Mouse (Mus musculus): Measurements from ENCODE around the gene Zc3hav1l.

Gene Zc3hav1l

GRCm38 (mm10) chr6:38298761-38299401 is at the start of gene Zc3hav1l:
Gene Zc3hav1l (minus strand): TSS chr6:38299259.
- peak; percentile 75 to 83 for DNase-seq

GRCm38 (mm10) chr6:38347875-38348274 is 48.8 kb upstream of the Zc3hav1l start:
- DNase-seq = no peak

- no peak for DNase-seq
Observed at GRCm38 (mm10) chr6:38345796-38346195, 46.7 kb upstream of the Zc3hav1l start.

GRCm38 (mm10) chr6:38344006-38344670 is 45.1 kb upstream of the Zc3hav1l start:
- DNase-seq = no peak

GRCm38 (mm10) chr6:38343581-38343980 is 44.5 kb upstream of the Zc3hav1l start:
- DNase-seq = no peak

- DNase-seq = no peak
Observed at GRCm38 (mm10) chr6:38342666-38342992, 43.6 kb upstream of the Zc3hav1l start.

GRCm38 (mm10) chr6:38341751-38342665 is 42.9 kb upstream of the Zc3hav1l start:
- peak; percentile 60 to 65 for DNase-seq

GRCm38 (mm10) chr6:38339078-38339477 is 40.0 kb upstream of the Zc3hav1l start:
- DNase-seq = no peak

GRCm38 (mm10) chr6:38337951-38338350 is 38.9 kb upstream of the Zc3hav1l start:
- no peak for DNase-seq

GRCm38 (mm10) chr6:38337166-38337705 is 38.2 kb upstream of the Zc3hav1l start:
- DNase-seq = peak in 1 of 2 experiments; percentile 4

- DNase-seq = no peak
Observed at GRCm38 (mm10) chr6:38335264-38335663, 36.2 kb upstream of the Zc3hav1l start.

- DNase-seq = peak; percentile 76 to 77
Observed at GRCm38 (mm10) chr6:38326596-38326995, 27.5 kb upstream of the Zc3hav1l start.

- DNase-seq = no peak
Observed at GRCm38 (mm10) chr6:38320621-38321020, 21.6 kb upstream of the Zc3hav1l start.

- no peak for DNase-seq
Observed at GRCm38 (mm10) chr6:38316050-38316449, 17.0 kb upstream of the Zc3hav1l start.

- DNase-seq = no peak
Observed at GRCm38 (mm10) chr6:38309741-38310140, 10.7 kb upstream of the Zc3hav1l start.

GRCm38 (mm10) chr6:38304981-38305380 is 5.9 kb upstream of the Zc3hav1l start:
- peak; percentile 14 to 19 for DNase-seq

GRCm38 (mm10) chr6:38298246-38298635 is 818 bp downstream of the Zc3hav1l start:
- peak; percentile 49 to 52 for DNase-seq

- peak in 1 of 2 experiments; percentile 12 for DNase-seq
Observed at GRCm38 (mm10) chr6:38297580-38298245, 1.3 kb downstream of the Zc3hav1l start.

- DNase-seq = peak; percentile 14 to 18
Observed at GRCm38 (mm10) chr6:38293708-38294107, 5.4 kb downstream of the Zc3hav1l start.

- no peak for DNase-seq
Observed at GRCm38 (mm10) chr6:38292871-38293646, 6.0 kb downstream of the Zc3hav1l start.

GRCm38 (mm10) chr6:38284422-38284821 is 14.6 kb downstream of the Zc3hav1l start:
- DNase-seq = no peak

GRCm38 (mm10) chr6:38264466-38264865 is 34.6 kb downstream of the Zc3hav1l start:
- no peak for DNase-seq

Data from cerebellum, postnatal 10 days (tissue).